Mouse (Mus musculus): Measurements from ENCODE around the gene Dpf3. TPM values are rescaled to one million over a fixed set of nuclear protein-coding genes. Genes with fewer than 3 reads are reported as not detected.

The Dpf3 gene
- polyA plus RNA-seq, 1 experiment from 2014 or later: 6.4 TPM

DNA sequence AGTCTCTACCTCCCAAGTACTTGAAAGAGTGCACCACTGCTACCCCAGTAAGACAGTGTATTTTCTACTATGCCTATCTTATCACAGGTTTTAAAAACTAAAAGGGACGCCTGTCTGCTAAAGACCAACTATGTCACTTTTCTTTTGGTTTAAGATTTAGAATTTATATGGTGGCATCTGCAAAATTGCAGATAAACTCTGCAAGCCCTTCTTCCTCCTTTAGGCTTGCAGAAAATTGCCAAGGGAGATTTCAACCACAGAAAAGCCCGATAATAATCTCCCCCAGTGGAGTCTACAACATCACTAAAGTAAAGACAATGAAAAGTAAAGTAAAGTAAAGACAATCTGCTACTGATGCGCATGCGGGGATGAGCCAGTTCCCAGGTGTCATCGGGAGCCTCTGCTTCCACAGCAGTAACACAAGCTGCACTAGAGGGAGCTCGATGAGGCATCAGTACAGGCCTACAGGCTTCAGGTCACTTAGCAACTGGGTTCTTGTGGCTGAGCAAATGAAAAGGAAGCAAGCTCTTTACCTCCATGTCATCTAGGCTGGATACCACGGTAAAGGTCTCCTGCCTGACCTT lies 7.6 kb downstream of the Dpf3 start:
- H3K4me3 ChIP-seq: no peak overlapping the region
- H3K9me3 ChIP-seq (replicated peaks): no peaks in the 10 kb centered on the region
- 74% methylated on average over 7 of the region's 7 CpGs for WGBS
- no peaks in the 10 kb centered on the region for H3K36me3 ChIP-seq
- no peak for DNase-seq (ENCODE audit: low spot score)
- H3K27ac ChIP-seq (replicated peaks): no peak overlapping the region
- H3K27me3 ChIP-seq (ENCODE audit: low read depth, poor library complexity, severe bottlenecking): peaks cover 21% of the 10 kb centered on the region
- peaks cover 28% of the 10 kb centered on the region for H3K4me1 ChIP-seq

DNA sequence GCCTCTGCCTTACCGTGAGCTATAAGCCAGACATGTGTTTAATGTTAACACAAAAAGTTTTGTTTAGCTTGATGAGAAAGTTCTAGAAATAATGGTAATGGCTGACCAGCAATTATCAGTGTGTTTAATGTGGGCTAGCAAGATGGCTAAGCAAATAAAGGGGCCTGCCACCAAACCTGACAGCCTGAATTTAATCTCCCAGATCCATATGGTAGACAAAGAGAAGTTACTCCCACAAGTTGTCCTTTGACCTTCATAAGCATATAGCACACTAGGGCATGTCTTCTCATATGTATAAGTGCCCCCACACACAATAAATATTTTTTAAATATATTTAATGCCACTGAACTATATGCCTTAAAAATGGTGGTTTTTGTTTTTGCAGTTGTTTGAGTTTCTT lies 8.4 kb downstream of the Dpf3 start:
- no peaks in the 10 kb centered on the region for H3K9me3 ChIP-seq (replicated peaks)
- peaks cover 27% of the 10 kb centered on the region for H3K4me1 ChIP-seq
- DNase-seq (ENCODE audit: low spot score): no peak
- 89% methylated on average over 1 of the region's 1 CpGs for WGBS
- H3K27me3 ChIP-seq (ENCODE audit: low read depth, poor library complexity, severe bottlenecking): peaks cover 14% of the 10 kb centered on the region
- no peak overlapping the region for H3K27ac ChIP-seq (replicated peaks)
- H3K4me3 ChIP-seq: no peak overlapping the region
- no peaks in the 10 kb centered on the region for H3K36me3 ChIP-seq

DNA sequence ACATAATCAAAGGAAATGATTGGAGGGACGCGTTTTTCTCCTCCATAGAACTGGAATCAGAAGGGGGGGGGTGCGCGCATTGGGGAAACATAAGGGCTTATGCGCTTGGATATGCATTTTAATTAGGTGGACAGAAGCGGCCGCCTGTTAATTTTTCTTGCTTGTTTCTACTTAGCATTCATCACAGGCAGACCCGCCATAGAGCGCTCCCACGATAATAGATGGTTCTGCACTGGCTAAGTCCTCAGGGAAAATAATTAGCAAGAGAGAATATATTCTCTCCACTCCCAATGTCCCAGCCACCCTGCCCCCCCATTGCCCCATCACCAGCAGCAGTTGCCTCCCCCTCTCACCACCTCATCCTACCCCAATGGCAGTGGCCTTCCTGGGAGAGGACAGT lies 11.2 kb downstream of the Dpf3 start:
- DNase-seq (ENCODE audit: low spot score): no peak
- Histone ChIP-seq H3K27me3 (ENCODE audit: low read depth, poor library complexity, severe bottlenecking) (peaks cover 19% of the 10 kb centered on the region), H3K9me3 (replicated peaks) (no peaks in the 10 kb centered on the region), H3K27ac (replicated peaks) (no peak overlapping the region), H3K36me3 (no peaks in the 10 kb centered on the region), H3K4me3 (no peak overlapping the region), H3K4me1 (peaks cover 43% of the 10 kb centered on the region)
- WGBS: 87% methylated on average over 10 of the region's 10 CpGs

DNA sequence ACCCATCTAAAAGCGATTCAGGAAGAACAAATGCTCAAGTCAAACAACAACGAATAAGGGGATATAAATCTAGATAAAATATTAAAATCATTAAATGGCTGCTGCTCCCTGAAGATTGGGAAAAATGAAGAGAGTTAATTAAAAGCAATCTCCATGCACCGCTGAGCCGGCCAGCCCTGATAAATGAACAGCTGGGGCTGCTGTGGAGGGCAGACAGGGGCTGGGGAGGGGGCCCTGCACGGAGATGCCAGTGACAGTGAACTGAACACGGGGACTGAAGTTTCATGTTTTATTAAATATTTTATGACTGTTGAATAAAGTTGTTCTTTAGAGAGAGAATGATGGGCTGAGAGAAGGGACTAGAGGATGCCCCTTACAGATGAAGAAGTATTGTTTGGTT lies 12.1 kb downstream of the Dpf3 start:
- 64% methylated on average over 6 of the region's 6 CpGs for WGBS
- H3K27me3 ChIP-seq (ENCODE audit: low read depth, poor library complexity, severe bottlenecking): peaks cover 25% of the 10 kb centered on the region
- no peak overlapping the region for H3K4me3 ChIP-seq
- no peaks in the 10 kb centered on the region for H3K36me3 ChIP-seq
- peaks cover 49% of the 10 kb centered on the region for H3K4me1 ChIP-seq
- no peaks in the 10 kb centered on the region for H3K9me3 ChIP-seq (replicated peaks)
- DNase-seq (ENCODE audit: low spot score): no peak
- H3K27ac ChIP-seq (replicated peaks): no peak overlapping the region

DNA sequence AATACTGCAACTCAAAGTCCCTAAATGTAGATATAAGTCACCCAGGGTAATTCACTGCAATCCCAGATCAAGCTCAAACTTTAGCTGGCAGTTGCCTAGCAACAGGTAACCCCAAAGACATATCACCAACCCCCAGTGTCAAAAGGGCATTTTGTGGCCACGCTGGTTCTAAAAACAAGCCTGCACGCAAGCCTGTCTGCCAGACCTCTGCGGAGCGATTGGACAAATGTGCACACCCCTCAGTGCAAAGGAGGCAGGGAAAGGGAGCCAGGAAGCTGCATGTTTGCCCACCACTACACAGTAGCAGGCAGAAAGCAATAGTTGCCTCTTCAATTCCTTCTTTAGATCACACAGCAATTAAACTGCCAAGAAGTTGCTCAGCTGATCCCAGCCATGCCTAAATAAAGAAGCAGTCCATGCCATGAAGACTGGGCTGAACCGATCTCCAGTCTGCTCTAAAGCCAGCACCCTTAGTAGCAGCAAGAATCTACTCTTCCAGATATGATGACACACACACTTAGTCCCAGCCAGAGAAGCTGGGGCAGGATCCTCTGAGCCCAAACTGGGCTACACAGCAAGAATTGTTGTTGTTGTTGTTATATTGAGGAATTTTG lies 13.4 kb downstream of the Dpf3 start:
- DNase-seq (ENCODE audit: low spot score): peak; percentile 34
- Histone ChIP-seq H3K9me3 (replicated peaks) (no peaks in the 10 kb centered on the region), H3K4me1 (peaks cover 53% of the 10 kb centered on the region), H3K27ac (replicated peaks) (0 out of 2 replicates have a peak overlapping the region, but pooled peaks have one; percentile 6), H3K27me3 (ENCODE audit: low read depth, poor library complexity, severe bottlenecking) (peaks cover 25% of the 10 kb centered on the region), H3K36me3 (no peaks in the 10 kb centered on the region), H3K4me3 (no peak overlapping the region)
- 47% methylated on average over 5 of the region's 5 CpGs for WGBS

DNA sequence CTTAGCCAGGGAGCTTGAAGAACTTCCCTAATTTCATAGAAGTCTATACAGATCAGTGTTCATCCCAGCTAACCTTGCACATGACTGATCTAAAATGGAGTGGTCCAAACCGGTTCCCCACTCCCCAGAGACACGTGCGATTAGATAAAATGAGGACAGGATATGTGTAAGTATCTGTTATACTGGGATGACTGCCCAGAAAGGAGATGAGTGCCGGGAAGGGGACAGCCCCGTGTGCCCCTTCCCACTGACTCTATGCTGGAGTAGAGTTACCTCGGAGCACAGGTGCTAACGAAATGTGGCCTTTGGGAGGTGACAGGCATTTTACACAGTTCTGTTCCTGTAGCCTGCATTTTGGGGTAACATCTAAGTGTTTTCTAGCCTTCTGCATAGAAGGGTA lies 15.8 kb downstream of the Dpf3 start:
- Histone ChIP-seq H3K27ac (replicated peaks) (no peak overlapping the region), H3K27me3 (ENCODE audit: low read depth, poor library complexity, severe bottlenecking) (peaks cover 25% of the 10 kb centered on the region), H3K36me3 (no peaks in the 10 kb centered on the region), H3K9me3 (replicated peaks) (no peaks in the 10 kb centered on the region), H3K4me1 (peaks cover 51% of the 10 kb centered on the region), H3K4me3 (no peak overlapping the region)
- no peak for DNase-seq (ENCODE audit: low spot score)
- 91% methylated on average over 7 of the region's 7 CpGs for WGBS

DNA sequence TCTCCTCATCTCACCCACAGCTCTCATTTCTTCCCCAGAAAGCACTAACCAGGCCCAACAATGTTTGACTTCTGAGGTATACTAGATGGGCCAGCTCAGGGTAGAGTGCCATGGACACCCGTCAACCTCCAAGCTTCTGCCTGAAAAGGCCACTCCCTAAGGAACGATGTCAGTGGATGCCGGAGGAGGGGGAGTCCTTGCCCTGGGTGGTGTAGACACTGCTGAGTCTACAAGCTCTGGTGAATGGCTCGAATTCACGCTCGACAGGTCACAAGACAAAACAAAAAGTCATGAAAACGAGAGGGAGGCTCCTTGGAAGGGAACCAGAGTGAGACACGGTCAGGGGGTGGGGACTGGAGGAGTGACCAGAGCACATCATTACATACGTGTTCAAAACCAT lies 17.4 kb downstream of the Dpf3 start:
- DNase-seq (ENCODE audit: low spot score): no peak
- 33% methylated on average over 9 of the region's 9 CpGs for WGBS
- H3K9me3 ChIP-seq (replicated peaks): no peaks in the 10 kb centered on the region
- H3K4me3 ChIP-seq: no peak overlapping the region
- peaks cover 48% of the 10 kb centered on the region for H3K4me1 ChIP-seq
- H3K36me3 ChIP-seq: no peaks in the 10 kb centered on the region
- no peak overlapping the region for H3K27ac ChIP-seq (replicated peaks)
- H3K27me3 ChIP-seq (ENCODE audit: low read depth, poor library complexity, severe bottlenecking): peaks cover 25% of the 10 kb centered on the region

DNA sequence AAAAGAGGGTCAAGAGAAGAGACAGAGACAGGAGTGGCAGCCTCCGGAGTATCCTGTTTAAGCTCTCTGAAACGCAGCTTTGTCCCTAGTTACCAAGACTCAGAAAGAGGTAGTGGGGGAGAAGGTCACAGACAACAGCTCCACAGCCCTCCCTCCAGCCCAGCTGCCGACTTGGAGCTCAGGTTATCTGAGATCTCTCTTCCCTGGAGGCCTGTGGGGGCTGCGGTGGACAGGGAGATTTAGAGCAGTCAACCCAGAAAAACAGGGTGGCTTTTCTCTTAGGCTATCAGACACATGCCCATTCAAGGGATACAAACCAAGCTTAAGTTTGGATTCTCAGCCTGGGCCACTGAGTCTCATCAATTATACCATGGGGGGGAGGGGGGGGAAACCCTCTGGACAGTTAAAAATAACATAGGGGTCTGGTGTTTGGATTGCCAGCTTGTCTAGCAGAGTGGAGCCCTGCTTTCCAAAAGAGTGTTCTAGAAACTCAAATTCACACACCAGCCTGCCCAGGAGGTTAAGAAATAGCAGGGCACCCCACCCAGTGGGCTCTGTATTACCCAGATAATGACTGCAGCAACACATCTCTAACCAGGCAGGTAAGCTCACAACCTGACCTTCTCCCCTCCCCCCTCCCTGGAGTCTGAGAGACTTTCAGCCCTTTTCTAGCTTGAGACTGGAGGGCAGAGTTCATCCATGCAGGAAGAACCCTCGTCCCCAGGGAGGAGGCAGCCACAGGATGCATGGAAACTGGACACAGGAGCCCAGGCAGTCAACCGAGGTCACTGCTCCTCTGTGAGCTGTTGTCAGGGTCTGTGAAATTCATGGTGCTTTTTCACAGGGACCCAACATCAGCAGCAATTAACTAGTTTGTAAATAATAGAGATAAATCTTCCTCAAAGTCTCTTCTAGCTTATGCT lies 20.7 kb downstream of the Dpf3 start:
- Histone ChIP-seq H3K27ac (replicated peaks) (no peak overlapping the region; the same call in 1 of the 2 replicates), H3K36me3 (no peaks in the 10 kb centered on the region; the same call in 1 of the 2 replicates), H3K4me1 (peaks cover 28% of the 10 kb centered on the region), H3K4me3 (no peak overlapping the region), H3K9me3 (replicated peaks) (no peaks in the 10 kb centered on the region), H3K27me3 (ENCODE audit: low read depth, poor library complexity, severe bottlenecking) (peaks cover 9% of the 10 kb centered on the region)
- DNase-seq (ENCODE audit: low spot score): no peak
- WGBS: 28% methylated on average over 6 of the region's 6 CpGs

DNA sequence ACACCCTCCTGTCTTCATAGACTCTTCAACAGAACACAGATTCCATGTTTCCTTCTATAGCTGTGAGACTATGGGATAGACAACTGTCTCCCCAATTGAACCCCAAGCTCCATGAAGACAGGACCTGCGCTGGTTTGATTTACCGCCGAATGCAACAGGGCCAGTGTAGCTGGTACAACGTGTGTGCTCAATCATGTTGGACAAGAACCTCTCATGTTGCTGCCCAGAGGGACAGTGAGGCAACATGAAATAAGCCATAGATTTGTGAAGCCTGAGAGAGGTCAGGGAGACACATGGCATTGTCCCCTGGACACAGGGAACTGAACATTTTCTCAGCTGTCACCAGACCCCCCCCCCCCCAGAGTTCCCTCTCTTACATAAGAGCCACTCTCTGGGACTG lies 21.5 kb downstream of the Dpf3 start:
- WGBS: 89% methylated on average over 4 of the region's 4 CpGs
- H3K4me3 ChIP-seq: no peak overlapping the region
- DNase-seq (ENCODE audit: low spot score): no peak
- peaks cover 23% of the 10 kb centered on the region for H3K4me1 ChIP-seq
- H3K27me3 ChIP-seq (ENCODE audit: low read depth, poor library complexity, severe bottlenecking): 0 out of 2 replicates have a peak, but pooled peaks cover 3% of the 10 kb centered on the region
- no peak overlapping the region; the same call in 1 of the 2 replicates for H3K27ac ChIP-seq (replicated peaks)
- no peaks in the 10 kb centered on the region for H3K9me3 ChIP-seq (replicated peaks)
- H3K36me3 ChIP-seq: no peaks in the 10 kb centered on the region; the same call in 1 of the 2 replicates

DNA sequence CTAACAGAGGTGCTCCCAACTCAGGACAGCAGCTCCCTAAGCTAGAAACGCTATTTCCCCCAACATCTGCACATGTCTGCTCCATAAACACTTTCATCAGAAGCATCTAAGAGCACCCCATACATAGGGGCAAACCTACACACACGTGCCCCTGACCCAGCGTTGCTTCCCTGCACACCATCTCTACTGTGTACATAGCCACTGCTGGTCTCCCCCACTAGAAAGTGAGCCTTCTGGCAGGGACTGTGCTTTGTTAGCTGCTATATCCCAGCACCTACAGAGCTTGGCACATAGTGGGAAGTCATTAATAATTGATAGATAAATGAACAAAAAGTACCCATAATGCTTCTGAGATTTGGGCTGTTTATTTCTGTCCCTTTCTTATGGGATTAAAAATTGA lies 27.2 kb downstream of the Dpf3 start:
- Histone ChIP-seq H3K27ac (replicated peaks) (no peak overlapping the region), H3K27me3 (ENCODE audit: low read depth, poor library complexity, severe bottlenecking) (no peaks in the 10 kb centered on the region), H3K4me1 (peaks cover 2% of the 10 kb centered on the region; the same call in 1 of the 2 replicates), H3K36me3 (no peaks in the 10 kb centered on the region; the same call in 1 of the 2 replicates), H3K9me3 (replicated peaks) (no peaks in the 10 kb centered on the region), H3K4me3 (no peak overlapping the region)
- 75% methylated on average over 3 of the region's 3 CpGs for WGBS
- no peak for DNase-seq (ENCODE audit: low spot score)

DNA sequence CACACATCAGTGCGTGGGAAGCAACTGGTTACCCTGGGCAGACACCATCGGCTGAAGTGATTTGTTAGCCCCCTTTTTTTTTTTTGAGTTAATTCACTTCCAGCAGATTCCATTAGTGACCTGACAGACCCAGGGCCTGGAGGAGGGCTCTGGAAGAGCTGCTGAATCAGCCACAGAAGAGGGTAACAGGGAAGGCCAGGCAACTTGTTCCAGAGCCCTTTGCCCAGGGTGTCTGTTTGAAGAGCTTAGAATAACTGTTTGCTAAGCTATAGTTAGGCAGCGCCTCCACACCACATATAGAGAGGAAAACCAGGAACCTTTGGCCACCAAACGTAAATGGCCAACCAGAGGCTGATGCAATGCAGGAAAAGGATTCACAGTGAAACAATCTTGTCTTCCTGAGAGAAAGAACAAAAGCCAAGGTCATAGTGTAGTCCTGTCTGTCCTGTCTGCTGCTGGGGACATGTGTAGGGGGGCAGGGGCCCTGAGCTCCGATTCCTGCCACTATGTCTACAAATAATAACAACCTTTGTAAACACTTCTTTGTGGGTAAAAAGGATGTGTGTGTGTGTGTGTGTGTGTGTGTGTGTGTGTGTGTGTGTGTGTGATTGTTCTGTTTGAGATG lies 32.7 kb downstream of the Dpf3 start:
- H3K4me3 ChIP-seq: no peak overlapping the region
- H3K27ac ChIP-seq (replicated peaks): no peak overlapping the region
- no peaks in the 10 kb centered on the region for H3K36me3 ChIP-seq
- peaks cover 2% of the 10 kb centered on the region; the same call in 1 of the 2 replicates for H3K4me1 ChIP-seq
- no peak for DNase-seq (ENCODE audit: low spot score)
- 74% methylated on average over 5 of the region's 5 CpGs for WGBS
- no peaks in the 10 kb centered on the region for H3K9me3 ChIP-seq (replicated peaks)
- H3K27me3 ChIP-seq (ENCODE audit: low read depth, poor library complexity, severe bottlenecking): no peaks in the 10 kb centered on the region

DNA sequence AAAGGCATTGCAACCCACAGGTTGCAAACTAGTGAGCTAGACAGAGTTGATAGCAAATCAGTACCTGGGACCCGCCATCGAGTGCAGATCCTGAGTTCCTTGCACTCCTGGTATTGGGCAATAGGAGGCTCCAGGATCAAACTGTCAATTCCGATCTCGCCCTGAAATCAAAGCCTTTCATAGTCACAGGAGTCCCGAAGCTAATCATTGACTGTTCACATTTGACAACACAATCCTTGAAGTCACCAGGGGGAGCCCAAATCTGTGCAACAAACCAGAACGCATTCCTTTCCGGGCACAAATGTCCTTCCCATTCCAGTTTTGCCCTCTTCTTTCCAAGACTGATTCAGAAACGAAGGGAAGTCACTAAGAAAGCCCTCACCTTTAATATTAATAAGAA lies 35.7 kb downstream of the Dpf3 start:
- Histone ChIP-seq H3K4me1 (peaks cover 13% of the 10 kb centered on the region), H3K27me3 (ENCODE audit: low read depth, poor library complexity, severe bottlenecking) (no peaks in the 10 kb centered on the region), H3K9me3 (replicated peaks) (no peaks in the 10 kb centered on the region), H3K4me3 (no peak overlapping the region), H3K36me3 (no peaks in the 10 kb centered on the region), H3K27ac (replicated peaks) (no peak overlapping the region)
- no peak for DNase-seq (ENCODE audit: low spot score)
- 56% methylated on average over 8 of the region's 8 CpGs for WGBS

All from midbrain, embryonic 10.5 days (tissue).